Mouse (Mus musculus): ENCODE data around the gene Scamp4. TPM values are rescaled to one million over a fixed set of nuclear protein-coding genes. Genes with fewer than 3 reads are reported as not detected.

The Scamp4 gene
- polyA plus RNA-seq, 1 experiment from 2014 or later: 76.9 TPM

- Histone ChIP-seq H3K27ac (ENCODE audit: low read depth, low read length) (0 out of 2 replicates have a peak overlapping the region, but pooled peaks have one; percentile 6), H3K36me3 (ENCODE audit: control insufficient read depth, insufficient read depth, low read length) (peaks cover 4% of the 10 kb centered on the region), H3K9me3 (replicated peaks; ENCODE audit: control insufficient read depth, low read length) (no peaks in the 10 kb centered on the region), H3K27me3 (ENCODE audit: control insufficient read depth, insufficient read depth, low read length) (no peaks in the 10 kb centered on the region), H3K9ac (ENCODE audit: low read depth, low read length) (0 out of 2 replicates have a peak overlapping the region, but pooled peaks have one; percentile 16), H3K4me2 (no peak overlapping the region), H3K4me1 (ENCODE audit: control insufficient read depth, insufficient read depth, low read length) (peaks cover 21% of the 10 kb centered on the region), H3K4me3 (ENCODE audit: low read depth, low read length) (peak overlapping the region; percentile 5; the same call in 1 of the 2 replicates)
- 0 out of 2 replicates have a peak, but pooled peaks have one; percentile 16 for ATAC-seq (replicated peaks; ENCODE audit: insufficient number of reproducible peaks, low FRiP score, low TSS enrichment)
- WGBS (ENCODE audit: insufficient replicate concordance): 76% methylated on average over 12 of the region's 12 CpGs
Measured at GRCm38 (mm10) chr10:80584642-80585552, 17.8 kb upstream of the Scamp4 start.

- Histone ChIP-seq H3K36me3 (ENCODE audit: control insufficient read depth, insufficient read depth, low read length) (peaks cover 4% of the 10 kb centered on the region), H3K4me2 (peak overlapping the region; percentile 27), H3K4me1 (ENCODE audit: control insufficient read depth, insufficient read depth, low read length) (peaks cover 21% of the 10 kb centered on the region), H3K4me3 (ENCODE audit: low read depth, low read length) (0 out of 2 replicates have a peak overlapping the region, but pooled peaks have one; percentile 1), H3K9me3 (replicated peaks; ENCODE audit: control insufficient read depth, low read length) (no peaks in the 10 kb centered on the region), H3K27ac (ENCODE audit: low read depth, low read length) (no peak overlapping the region), H3K27me3 (ENCODE audit: control insufficient read depth, insufficient read depth, low read length) (no peaks in the 10 kb centered on the region), H3K9ac (ENCODE audit: low read depth, low read length) (no peak overlapping the region)
- no peak for ATAC-seq (replicated peaks; ENCODE audit: insufficient number of reproducible peaks, low FRiP score, low TSS enrichment)
- WGBS (ENCODE audit: insufficient replicate concordance): 95% methylated on average over 8 of the region's 8 CpGs
Measured at GRCm38 (mm10) chr10:80585581-80585980, 17.1 kb upstream of the Scamp4 start.

- Histone ChIP-seq H3K9ac (ENCODE audit: low read depth, low read length) (peak overlapping the region; percentile 17), H3K4me1 (ENCODE audit: control insufficient read depth, insufficient read depth, low read length) (peaks cover 21% of the 10 kb centered on the region), H3K4me3 (ENCODE audit: low read depth, low read length) (no peak overlapping the region; the same call in 1 of the 2 replicates), H3K9me3 (replicated peaks; ENCODE audit: control insufficient read depth, low read length) (no peaks in the 10 kb centered on the region), H3K27me3 (ENCODE audit: control insufficient read depth, insufficient read depth, low read length) (no peaks in the 10 kb centered on the region), H3K4me2 (peak overlapping the region; percentile 36), H3K27ac (ENCODE audit: low read depth, low read length) (peak overlapping the region; percentile 75), H3K36me3 (ENCODE audit: control insufficient read depth, insufficient read depth, low read length) (peaks cover 4% of the 10 kb centered on the region)
- WGBS (ENCODE audit: insufficient replicate concordance): 90% methylated on average over 45 of the region's 51 CpGs
- ATAC-seq (replicated peaks; ENCODE audit: insufficient number of reproducible peaks, low FRiP score, low TSS enrichment): no peak
Measured at GRCm38 (mm10) chr10:80586407-80587304, 16.0 kb upstream of the Scamp4 start.

GRCm38 (mm10) chr10:80587305-80587657, 15.4 kb upstream of the Scamp4 start:
- Histone ChIP-seq H3K36me3 (ENCODE audit: control insufficient read depth, insufficient read depth, low read length) (peaks cover 4% of the 10 kb centered on the region), H3K9ac (ENCODE audit: low read depth, low read length) (peak overlapping the region; percentile 17), H3K27ac (ENCODE audit: low read depth, low read length) (peak overlapping the region; percentile 75), H3K9me3 (replicated peaks; ENCODE audit: control insufficient read depth, low read length) (no peaks in the 10 kb centered on the region), H3K4me1 (ENCODE audit: control insufficient read depth, insufficient read depth, low read length) (peaks cover 21% of the 10 kb centered on the region), H3K4me2 (peak overlapping the region; percentile 36), H3K4me3 (ENCODE audit: low read depth, low read length) (no peak overlapping the region), H3K27me3 (ENCODE audit: control insufficient read depth, insufficient read depth, low read length) (no peaks in the 10 kb centered on the region)
- WGBS (ENCODE audit: insufficient replicate concordance): 41% methylated on average over 3 of the region's 4 CpGs
- ATAC-seq (replicated peaks; ENCODE audit: insufficient number of reproducible peaks, low FRiP score, low TSS enrichment): no peak

GRCm38 (mm10) chr10:80589127-80589878, 13.4 kb upstream of the Scamp4 start:
- Histone ChIP-seq H3K27me3 (ENCODE audit: control insufficient read depth, insufficient read depth, low read length) (no peaks in the 10 kb centered on the region), H3K27ac (ENCODE audit: low read depth, low read length) (peak overlapping the region; percentile 55; the same call in 1 of the 2 replicates), H3K4me2 (peak overlapping the region; percentile 87), H3K4me1 (ENCODE audit: control insufficient read depth, insufficient read depth, low read length) (peaks cover 21% of the 10 kb centered on the region), H3K36me3 (ENCODE audit: control insufficient read depth, insufficient read depth, low read length) (no peaks in the 10 kb centered on the region), H3K9me3 (replicated peaks; ENCODE audit: control insufficient read depth, low read length) (no peaks in the 10 kb centered on the region), H3K4me3 (ENCODE audit: low read depth, low read length) (peak overlapping the region; percentile 92), H3K9ac (ENCODE audit: low read depth, low read length) (peak overlapping the region; percentile 91)
- 12% methylated on average over 12 of the region's 12 CpGs for WGBS (ENCODE audit: insufficient replicate concordance)
- ATAC-seq (replicated peaks; ENCODE audit: insufficient number of reproducible peaks, low FRiP score, low TSS enrichment): no peak

GRCm38 (mm10) chr10:80589879-80590854, 12.5 kb upstream of the Scamp4 start, which contains the start of gene Abhd17a:
Gene Abhd17a, minus strand, starts transcription at chr10:80590341.
- WGBS (ENCODE audit: insufficient replicate concordance): under 1% methylated on average over 70 of the region's 73 CpGs
- H3K9ac ChIP-seq (ENCODE audit: low read depth, low read length): peak within 1 kb of the TSS; percentile 91
- peaks cover 21% of the 10 kb centered on the region for H3K4me1 ChIP-seq (ENCODE audit: control insufficient read depth, insufficient read depth, low read length)
- ATAC-seq (replicated peaks; ENCODE audit: insufficient number of reproducible peaks, low FRiP score, low TSS enrichment): peak; percentile 93
- peak within 1 kb of the TSS; percentile 92 for H3K4me3 ChIP-seq (ENCODE audit: low read depth, low read length)
- no peaks in the 10 kb centered on the region for H3K36me3 ChIP-seq (ENCODE audit: control insufficient read depth, insufficient read depth, low read length)
- H3K27ac ChIP-seq (ENCODE audit: low read depth, low read length): peak within 1 kb of the TSS; percentile 55; the same call in 1 of the 2 replicates
- no peaks in the 10 kb centered on the region for H3K9me3 ChIP-seq (replicated peaks; ENCODE audit: control insufficient read depth, low read length)
- no peaks in the 10 kb centered on the region for H3K27me3 ChIP-seq (ENCODE audit: control insufficient read depth, insufficient read depth, low read length)
- peak within 1 kb of the TSS; percentile 87 for H3K4me2 ChIP-seq

- Histone ChIP-seq H3K4me1 (ENCODE audit: control insufficient read depth, insufficient read depth, low read length) (no peaks in the 10 kb centered on the region), H3K9ac (ENCODE audit: low read depth, low read length) (no peak overlapping the region), H3K4me3 (ENCODE audit: low read depth, low read length) (no peak overlapping the region), H3K27ac (ENCODE audit: low read depth, low read length) (no peak overlapping the region), H3K4me2 (no peak overlapping the region), H3K27me3 (ENCODE audit: control insufficient read depth, insufficient read depth, low read length) (no peaks in the 10 kb centered on the region), H3K36me3 (ENCODE audit: control insufficient read depth, insufficient read depth, low read length) (no peaks in the 10 kb centered on the region), H3K9me3 (replicated peaks; ENCODE audit: control insufficient read depth, low read length) (no peaks in the 10 kb centered on the region)
- no peak for ATAC-seq (replicated peaks; ENCODE audit: insufficient number of reproducible peaks, low FRiP score, low TSS enrichment)
- WGBS (ENCODE audit: insufficient replicate concordance): 31% methylated on average over 4 of the region's 4 CpGs
Measured at GRCm38 (mm10) chr10:80596318-80596717, 6.4 kb upstream of the Scamp4 start.

All from heart, embryonic 11.5 days (tissue).